Comparison of ENCODE assay signal across 9 mouse cellular contexts in the genomic region with DNA sequence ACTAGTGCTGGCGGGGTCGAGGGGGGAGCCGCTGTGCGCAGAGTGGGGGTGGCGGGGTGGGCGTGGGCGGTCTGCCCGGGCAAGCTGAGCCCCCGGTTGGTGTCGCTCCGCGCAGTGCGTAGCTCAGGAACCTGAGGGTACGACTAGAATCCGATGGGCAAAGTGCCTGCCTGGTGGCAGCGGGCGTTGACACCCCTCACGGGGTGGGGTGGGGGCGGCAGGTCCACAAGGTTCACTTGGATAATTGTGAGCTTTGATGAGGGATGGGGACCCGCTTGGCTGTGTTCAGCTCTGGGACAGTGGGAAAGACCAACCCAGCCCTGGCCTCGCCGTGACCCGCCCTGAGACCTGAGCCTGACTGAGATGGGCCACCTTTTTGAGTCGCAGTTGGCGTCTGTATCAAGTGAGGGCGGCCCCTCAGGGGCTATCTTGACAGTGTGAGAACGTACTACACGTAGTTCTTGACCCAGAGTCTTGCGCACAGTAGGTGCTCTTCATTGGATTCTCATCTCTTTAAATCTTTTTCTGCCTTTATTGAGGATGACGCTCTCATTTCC. TPM values are rescaled to one million over a fixed set of nuclear protein-coding genes. Genes with fewer than 3 reads are reported as not detected.
A peak's percentile ranks its signal among the peaks of the same experiment; 100 is the strongest.
DNase-seq lines count a peak whose midpoint lies in the region; ATAC-seq and TF ChIP-seq lines count a peak whose summit lies in the region.
"Had no signal": no experiment of that assay in that cellular context is flagged by ENCODE, and none has a peak within 500 bp of the region (broad histone marks: within the 10 kb centered on the region; RNA-seq: fewer than 3 reads in every experiment).

No protein-coding gene starts in this region.

- peak overlapping the region; percentile 84 for H3K9ac ChIP-seq in forebrain, embryonic 13.5 days
- H3K9ac ChIP-seq in intestine, postnatal 0 days (ENCODE audit: low read depth, low read length), result peak overlapping the region; percentile 66
- H3K9ac ChIP-seq in lung, embryonic 14.5 days, result peak overlapping the region; percentile 58

- H3K27ac ChIP-seq in forebrain, embryonic 13.5 days, result no peak overlapping the region
- peak overlapping the region; percentile 50 for H3K27ac ChIP-seq in intestine, postnatal 0 days (ENCODE audit: low read depth, low read length)
- H3K27ac ChIP-seq in lung, embryonic 14.5 days (ENCODE audit: low read depth), result no peak overlapping the region

- WGBS in forebrain, embryonic 13.5 days, result under 1% methylated on average over 30 of the region's 30 CpGs
- WGBS in intestine, postnatal 0 days, result under 1% methylated on average over 30 of the region's 30 CpGs
- WGBS in lung, embryonic 14.5 days, result under 1% methylated on average over 30 of the region's 30 CpGs

- peaks cover 39% of the 10 kb centered on the region for H3K4me1 ChIP-seq in forebrain, embryonic 13.5 days
- peaks cover 8% of the 10 kb centered on the region; the same call in 1 of the 2 replicates for H3K4me1 ChIP-seq in intestine, postnatal 0 days (replicated peaks; ENCODE audit: control insufficient read depth, insufficient read depth, low read length)
- 0 out of 2 replicates have a peak, but pooled peaks cover 9% of the 10 kb centered on the region for H3K4me1 ChIP-seq in lung, embryonic 14.5 days (ENCODE audit: insufficient read depth)

- no peak for TF ChIP-seq CTCF in intestine, postnatal 0 days (IDR thresholded peaks at IDR 0.05; ENCODE audit: low read depth)
- TF ChIP-seq CTCF in lung, embryonic 14.5 days (IDR thresholded peaks at IDR 0.05; ENCODE audit: low read depth), result no peak

- H3K36me3 ChIP-seq in forebrain, embryonic 13.5 days (ENCODE audit: poor library complexity, severe bottlenecking), result no peaks in the 10 kb centered on the region
- H3K36me3 ChIP-seq in intestine, postnatal 0 days (ENCODE audit: control insufficient read depth, insufficient read depth), result no peaks in the 10 kb centered on the region
- no peaks in the 10 kb centered on the region for H3K36me3 ChIP-seq in lung, embryonic 14.5 days (ENCODE audit: insufficient read depth)

- peak overlapping the region; percentile 76 for H3K4me3 ChIP-seq in forebrain, embryonic 13.5 days
- peak overlapping the region; percentile 85 for H3K4me3 ChIP-seq in intestine, postnatal 0 days (ENCODE audit: low read depth, low read length)
- H3K4me3 ChIP-seq in lung, embryonic 14.5 days (ENCODE audit: low read depth, low read length), result peak overlapping the region; percentile 57

- no peaks in the 10 kb centered on the region for H3K9me3 ChIP-seq in forebrain, embryonic 13.5 days (replicated peaks)
- H3K9me3 ChIP-seq in intestine, postnatal 0 days (ENCODE audit: control insufficient read depth), result no peaks in the 10 kb centered on the region
- no peaks in the 10 kb centered on the region for H3K9me3 ChIP-seq in lung, embryonic 14.5 days (ENCODE audit: low read depth, low read length)

- peak; percentile 33 for DNase-seq in gastrocnemius, postnatal 14 days
- DNase-seq in gastrocnemius, postnatal 36 days, result no peak
- DNase-seq in adrenal gland, postnatal 14 days, result peak; percentile 33
- peak; percentile 36 for DNase-seq in lung, embryonic 14.5 days
- DNase-seq in ovary, postnatal 36 days (ENCODE audit: low spot score), result peak; percentile 38
- no peak for DNase-seq in yolk sac, embryonic 10.5 days (ENCODE audit: low spot score)

- intact Hi-C loops in gastrocnemius, postnatal 14 days (cut with DNase I; ENCODE audit: low total_unique reads), result loop anchor here (5.0 to 10.0 kb wide), 2 partner anchors 81 to 337 kb away; no protein-coding TSS in a partner anchor
- intact Hi-C loops in gastrocnemius, postnatal 36 days (cut with DNase I), result loop anchor here (5.0 kb wide), 1 partner anchor 76 kb away; no protein-coding TSS in a partner anchor

- H3K27me3 ChIP-seq in forebrain, embryonic 13.5 days, result no peaks in the 10 kb centered on the region
- H3K27me3 ChIP-seq in intestine, postnatal 0 days (replicated peaks; ENCODE audit: control insufficient read depth, insufficient read depth, low read length), result no peaks in the 10 kb centered on the region
- H3K27me3 ChIP-seq in lung, embryonic 14.5 days (ENCODE audit: insufficient read depth, low read length), result peaks cover 11% of the 10 kb centered on the region; the same call in 1 of the 2 replicates
- H3K27me3 ChIP-seq: Patski had no signal

- peak overlapping the region; percentile 93 for H3K4me2 ChIP-seq in forebrain, embryonic 13.5 days
- peak overlapping the region; percentile 96 for H3K4me2 ChIP-seq in intestine, postnatal 0 days (replicated peaks; ENCODE audit: low read depth)
- peak overlapping the region; percentile 92 for H3K4me2 ChIP-seq in lung, embryonic 14.5 days

- ATAC-seq in forebrain, embryonic 13.5 days, result peak; percentile 46
- ATAC-seq in intestine, postnatal 0 days, result no peak
- peak; percentile 15 for ATAC-seq in lung, embryonic 14.5 days (ENCODE audit: insufficient read depth)

RNA-seq across cellular contexts. Expression of gene Hpcal1, which starts 0.7 kb away (rescaled TPM):
- total RNA-seq in gastrocnemius, postnatal 14 days (2021), result 10 to 100 TPM; 11.6 to 17.7 TPM
- total RNA-seq in gastrocnemius, postnatal 36 days (2021), result 1 to 10 TPM; 6.3 to 8.1 TPM
- 26.8 and 33.4 TPM in 2 replicates for total RNA-seq in adrenal gland, postnatal 14 days (2021)
- polyA plus RNA-seq in forebrain, embryonic 13.5 days (2015; fragmentation: Nextera tagmentation; extraction: Ambion mirVana), result 31.4 and 37.0 TPM in 2 replicates
- 32.3 and 35.4 TPM in 2 replicates for polyA plus RNA-seq in intestine, postnatal 0 days (2015; fragmentation: Nextera tagmentation; extraction: Ambion mirVana)
- polyA plus RNA-seq in lung, embryonic 14.5 days (2014; fragmentation: Nextera tagmentation; extraction: Ambion mirVana), result 52.1 and 52.4 TPM in 2 replicates

Comparison
In these comparisons a context has a peak if more than half of its experiments do, and no peak if none do; other contexts are left out.
1. DNase-seq: peak in gastrocnemius, postnatal 14 days (single experiment), adrenal gland, postnatal 14 days (single experiment), lung, embryonic 14.5 days (single experiment) and ovary, postnatal 36 days (single experiment); none in gastrocnemius, postnatal 36 days (0 of 2) and yolk sac, embryonic 10.5 days (single experiment).
2. Peak in every context shown above with its lines, with median percentiles within 50 percentile points of each other: H3K4me2 ChIP-seq, H3K4me3 ChIP-seq and H3K9ac ChIP-seq.